Mouse (Mus musculus): ENCODE data around the gene Hspb1. TPM values are rescaled to one million over a fixed set of nuclear protein-coding genes. Genes with fewer than 3 reads are reported as not detected.

Hspb1 gene
- total RNA-seq, 2 experiments from 2014 or later: 19.2 to 19.3 TPM

DNA sequence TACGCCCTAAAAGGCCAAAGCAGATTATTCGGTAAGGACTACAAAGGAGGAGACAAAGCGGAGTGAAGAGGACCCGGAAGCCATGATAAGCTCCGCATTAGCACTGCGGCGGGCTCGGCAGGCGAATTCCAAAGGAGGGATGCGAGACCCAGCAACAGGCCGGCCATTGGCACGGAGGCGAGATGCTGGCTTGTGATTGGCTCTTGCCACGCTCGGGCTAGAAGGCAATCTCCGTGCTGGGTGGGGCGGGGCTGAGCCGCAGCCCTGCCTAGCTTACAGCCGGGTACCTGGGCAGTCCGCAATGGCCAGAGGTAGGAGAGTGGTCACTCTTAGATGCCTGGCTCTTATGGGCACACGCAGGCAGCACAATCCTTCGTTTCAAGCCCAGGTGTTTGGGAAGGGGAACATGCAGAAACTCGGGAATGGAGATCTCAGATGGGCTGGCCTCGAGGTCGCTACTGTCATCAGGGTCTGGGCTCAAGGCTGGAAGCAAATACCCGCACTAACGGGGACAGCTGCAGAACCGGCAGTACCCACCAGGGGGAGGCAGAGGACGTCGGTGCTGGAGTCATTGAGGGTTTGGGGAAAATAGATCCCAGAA is 15.9 kb downstream of the Hspb1 start:
- peak; percentile 89 to 94 for DNase-seq (ENCODE audit: extremely low spot score in 1 of 2, low spot score in 2 of 2)
- Histone ChIP-seq H3K4me3 (peak overlapping the region; percentile 51), H3K27ac (peak overlapping the region; percentile 84)
- intact Hi-C loops (cut with DNase I): loop anchor here (1.0 to 2.0 kb wide), 2 partner anchors 31 to 59 kb away; partner anchors contain the start of gene Ywhag
- TF ChIP-seq CTCF (IDR thresholded peaks at IDR 0.05): peak; percentile 97

DNA sequence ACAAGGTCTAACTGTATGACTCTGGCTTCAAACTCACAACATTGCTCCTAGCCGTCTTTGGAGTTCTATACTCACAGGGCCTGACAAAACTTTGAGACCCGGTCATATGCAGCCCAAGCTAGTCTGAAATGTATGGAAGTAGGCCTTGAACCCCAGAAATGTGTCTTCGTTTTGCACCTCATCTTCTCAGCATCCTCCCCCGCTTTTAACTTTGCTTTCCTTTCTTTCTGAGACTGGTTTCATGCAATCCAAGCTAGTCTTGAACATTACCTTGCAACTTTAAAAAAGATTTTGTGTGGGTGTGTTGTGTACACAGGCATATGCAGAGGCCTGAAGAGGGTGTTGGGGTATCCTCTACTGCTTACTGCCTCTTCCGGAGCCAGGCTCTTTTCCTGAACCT is 16.5 kb downstream of the Hspb1 start:
- DNase-seq (ENCODE audit: extremely low spot score in 1 of 2, low spot score in 2 of 2): no peak
- H3K4me3 ChIP-seq: peak overlapping the region; percentile 51; the same call in 1 of the 2 replicates
- H3K27ac ChIP-seq: peak overlapping the region; percentile 84
- no peak for TF ChIP-seq CTCF (IDR thresholded peaks at IDR 0.05)
- intact Hi-C loops (cut with DNase I): loop anchor here (1.0 to 2.0 kb wide), 2 partner anchors 30 to 59 kb away; partner anchors contain the start of gene Ywhag

DNA sequence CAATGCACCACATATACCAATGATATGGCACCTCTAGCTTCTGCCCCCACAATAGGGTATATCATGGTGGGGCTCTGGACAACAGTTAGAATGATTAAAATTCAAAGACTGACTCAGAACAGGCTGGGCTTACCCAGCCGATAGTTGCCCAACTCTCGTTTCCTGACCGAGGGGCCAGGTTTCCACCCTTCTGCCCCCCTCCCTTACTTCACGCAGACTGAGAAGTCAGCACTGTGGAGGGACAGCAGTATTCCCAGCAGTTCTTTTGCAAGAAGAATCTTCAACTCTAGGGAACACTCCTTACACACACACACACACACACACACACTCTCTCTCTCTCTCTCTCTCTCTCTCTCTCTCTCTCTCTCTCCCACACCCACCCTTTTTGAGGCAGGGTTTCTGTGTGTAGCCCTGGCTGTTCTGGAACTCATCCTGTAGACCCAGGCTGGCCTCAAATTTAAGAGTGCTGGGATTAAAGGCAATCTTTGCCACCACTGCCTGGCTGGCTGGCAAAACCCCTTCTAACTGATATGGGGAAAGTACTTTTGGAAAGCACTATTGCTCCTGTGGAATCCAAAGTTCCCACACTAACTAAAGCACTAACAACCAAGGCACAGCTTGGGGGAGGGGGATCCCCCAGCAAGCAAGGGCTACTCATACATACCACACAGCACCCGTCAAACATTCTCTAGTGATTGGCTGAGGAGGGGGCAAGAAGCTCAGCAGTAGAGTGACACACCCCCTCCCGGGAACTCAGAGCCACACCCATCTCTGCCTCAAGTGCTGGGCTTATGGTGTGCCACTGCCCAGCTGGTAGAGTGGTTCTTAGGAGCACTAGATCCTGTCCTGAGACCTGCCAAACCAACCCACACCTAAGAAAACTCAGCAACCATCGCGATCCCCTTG is 17.9 kb downstream of the Hspb1 start:
- DNase-seq (ENCODE audit: extremely low spot score in 1 of 2, low spot score in 2 of 2): no peak
- Histone ChIP-seq H3K4me3 (no peak overlapping the region), H3K27ac (no peak overlapping the region)
- intact Hi-C loops (cut with DNase I): loop anchor here (2.0 kb wide), 1 partner anchor 57 kb away; no protein-coding TSS in a partner anchor
- TF ChIP-seq CTCF (IDR thresholded peaks at IDR 0.05): no peak

DNA sequence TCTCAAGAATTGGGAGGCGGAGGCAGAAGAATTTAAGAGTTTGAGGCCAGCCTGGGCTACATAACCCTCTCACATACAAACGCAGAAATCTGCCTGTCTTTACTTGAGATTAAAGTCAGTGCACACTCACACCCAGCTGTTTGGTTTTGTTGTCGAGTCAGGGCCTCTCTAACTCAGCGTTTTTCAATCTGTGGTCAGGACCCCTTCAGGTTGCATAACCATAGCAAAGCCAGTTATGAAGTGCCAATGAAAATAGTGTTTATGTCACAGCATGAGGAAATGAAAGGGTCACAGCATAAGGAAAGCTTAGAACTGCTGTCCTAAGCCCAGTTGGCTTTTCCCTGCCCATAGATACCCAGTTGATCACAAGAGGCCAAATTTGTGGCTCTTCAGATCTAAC is 19.1 kb downstream of the Hspb1 start:
- Histone ChIP-seq H3K4me3 (no peak overlapping the region), H3K27ac (peak overlapping the region; percentile 47)
- intact Hi-C loops (cut with DNase I): no loop called here
- no peak for TF ChIP-seq CTCF (IDR thresholded peaks at IDR 0.05)
- DNase-seq (ENCODE audit: extremely low spot score in 1 of 2, low spot score in 2 of 2): no peak

DNA sequence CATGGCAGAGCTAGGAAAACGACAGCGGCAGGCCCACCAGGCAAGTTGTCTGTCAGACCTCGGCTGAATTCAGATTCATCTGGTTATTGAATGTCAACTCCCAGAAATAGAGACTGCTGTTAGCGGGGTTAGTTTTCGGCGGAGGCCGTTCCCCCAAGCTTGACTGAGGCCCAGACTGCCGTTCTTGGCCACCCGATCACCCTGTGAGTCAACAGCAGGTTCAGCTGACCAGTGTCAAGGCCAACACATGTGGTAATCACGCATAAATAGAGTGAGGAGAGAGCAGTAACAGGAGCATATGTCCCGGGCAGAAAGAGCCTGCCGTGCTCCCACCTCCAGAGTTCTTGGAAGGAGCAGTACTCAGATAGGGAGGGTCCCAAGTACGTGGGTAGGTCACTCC is 19.5 kb downstream of the Hspb1 start:
- no peak for DNase-seq (ENCODE audit: extremely low spot score in 1 of 2, low spot score in 2 of 2)
- no peak for TF ChIP-seq CTCF (IDR thresholded peaks at IDR 0.05)
- Histone ChIP-seq H3K27ac (peak overlapping the region; percentile 47), H3K4me3 (no peak overlapping the region)
- intact Hi-C loops (cut with DNase I): no loop called here

DNA sequence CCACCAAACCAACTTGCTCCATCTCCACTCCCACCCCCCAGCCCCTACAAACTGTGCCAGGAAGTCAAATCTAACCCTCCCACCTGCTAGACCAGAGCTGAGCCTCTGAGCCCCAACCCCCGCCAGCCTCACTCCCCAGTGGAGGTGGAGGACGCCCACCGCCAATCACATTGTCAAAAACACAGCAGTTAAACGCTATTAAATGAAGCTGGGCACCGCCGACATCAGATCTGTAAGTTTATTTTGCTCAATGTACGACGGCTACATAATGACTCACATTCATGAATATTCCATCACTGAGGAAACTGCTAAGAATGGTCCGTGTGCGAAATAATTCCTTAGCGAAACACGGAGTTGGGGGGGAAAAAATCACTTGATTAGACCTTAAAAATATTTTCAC is 20.5 kb downstream of the Hspb1 start:
- TF ChIP-seq CTCF (IDR thresholded peaks at IDR 0.05): no peak
- DNase-seq (ENCODE audit: extremely low spot score in 1 of 2, low spot score in 2 of 2): peak in 1 of 2 experiments; percentile 52
- H3K27ac ChIP-seq: no peak overlapping the region
- intact Hi-C loops (cut with DNase I): no loop called here
- H3K4me3 ChIP-seq: no peak overlapping the region

DNA sequence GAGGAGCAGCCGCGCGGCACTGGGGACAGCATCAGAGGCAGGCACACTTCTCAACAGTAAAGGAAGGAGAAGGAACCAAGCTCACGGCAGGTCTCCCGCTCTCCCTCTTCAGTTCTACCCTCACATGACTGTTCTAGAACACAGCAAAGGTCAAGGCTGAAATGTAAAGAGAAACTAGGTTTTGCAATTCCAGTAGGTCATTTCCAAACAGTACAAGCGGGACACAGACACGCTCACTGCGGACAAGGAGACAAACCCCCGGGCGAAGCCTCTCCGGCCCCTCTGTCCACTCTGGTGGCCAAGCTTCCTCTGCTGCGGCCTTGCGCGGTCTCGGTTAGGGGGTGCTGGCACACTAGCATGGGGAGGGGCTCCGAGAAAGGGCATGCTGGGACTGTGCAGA is 21.3 kb downstream of the Hspb1 start:
- no peak for TF ChIP-seq CTCF (IDR thresholded peaks at IDR 0.05)
- H3K27ac ChIP-seq: peak overlapping the region; percentile 15; the same call in 1 of the 2 replicates
- DNase-seq (ENCODE audit: extremely low spot score in 1 of 2, low spot score in 2 of 2): no peak
- no peak overlapping the region for H3K4me3 ChIP-seq
- intact Hi-C loops (cut with DNase I): no loop called here

DNA sequence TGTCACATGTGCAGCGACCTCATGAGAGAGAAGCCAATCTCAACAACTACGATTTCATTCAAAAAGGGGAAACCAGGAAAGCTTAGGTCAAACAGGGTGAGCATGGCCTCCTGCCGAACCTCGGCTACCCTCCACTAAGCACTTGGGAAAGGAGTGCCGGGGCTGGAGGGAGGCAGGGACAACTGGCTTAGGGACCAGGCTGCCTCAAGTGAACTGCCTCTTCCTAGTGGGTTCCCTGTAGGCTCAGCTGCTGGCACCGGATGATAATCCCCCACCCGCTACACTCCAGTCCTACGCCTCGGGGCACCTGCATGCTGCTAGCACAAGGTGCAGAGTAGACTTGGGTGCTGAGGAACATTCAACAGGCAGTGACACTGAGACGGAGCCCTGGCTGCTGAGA is 21.9 kb downstream of the Hspb1 start:
- DNase-seq (ENCODE audit: extremely low spot score in 1 of 2, low spot score in 2 of 2): no peak
- Histone ChIP-seq H3K4me3 (no peak overlapping the region), H3K27ac (peak overlapping the region; percentile 15; the same call in 1 of the 2 replicates)
- TF ChIP-seq CTCF (IDR thresholded peaks at IDR 0.05): no peak
- intact Hi-C loops (cut with DNase I): no loop called here

DNA sequence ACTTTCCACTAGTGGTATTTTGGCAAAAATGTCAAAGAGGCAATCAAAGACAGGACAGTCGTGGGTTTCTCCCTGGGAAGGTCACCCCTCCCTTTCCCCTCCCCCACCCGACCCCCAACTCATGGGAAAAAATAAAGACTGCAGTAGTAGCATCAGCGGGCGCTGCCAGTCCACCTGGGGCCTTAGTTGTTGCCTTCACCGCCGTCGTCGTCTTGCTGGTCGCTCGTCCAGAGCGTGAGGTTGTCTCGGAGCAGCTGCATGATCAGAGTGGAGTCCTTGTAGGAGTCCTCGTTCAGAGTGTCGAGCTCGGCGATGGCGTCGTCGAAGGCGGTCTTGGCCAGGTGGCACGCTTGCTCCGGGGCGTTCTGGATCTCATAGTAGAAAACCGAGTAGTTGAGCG is 23.1 kb downstream of the Hspb1 start:
- H3K27ac ChIP-seq: no peak overlapping the region
- intact Hi-C loops (cut with DNase I): no loop called here
- DNase-seq (ENCODE audit: extremely low spot score in 1 of 2, low spot score in 2 of 2): no peak
- TF ChIP-seq CTCF (IDR thresholded peaks at IDR 0.05): no peak
- H3K4me3 ChIP-seq: no peak overlapping the region

DNA sequence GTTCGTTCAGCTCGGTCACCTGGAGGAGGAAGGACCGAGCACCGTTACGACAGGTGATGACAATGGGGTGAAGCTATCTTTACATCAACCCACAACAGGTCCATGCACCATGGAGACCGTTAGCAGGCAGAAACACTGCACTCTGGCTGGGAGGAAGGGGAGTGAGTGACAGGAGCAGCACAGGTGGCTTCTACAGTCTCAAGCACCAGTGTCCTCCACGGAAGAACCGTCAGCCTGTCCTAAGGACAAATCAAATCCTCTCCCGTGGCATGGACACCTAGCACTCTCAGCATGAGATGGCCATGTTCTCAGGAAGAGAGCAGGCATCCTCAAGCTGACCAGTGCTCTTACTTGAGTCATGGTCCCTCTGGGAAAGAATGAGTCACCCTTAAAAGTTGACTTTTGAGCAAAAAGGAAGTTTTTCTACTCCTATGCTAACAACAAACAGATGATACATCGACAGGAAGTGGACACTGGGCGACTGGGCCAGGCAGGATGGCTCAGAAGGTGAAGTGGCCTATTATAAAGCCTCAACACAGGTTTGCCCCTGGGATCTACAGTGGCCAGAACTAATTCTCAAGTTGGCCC is 24.0 kb downstream of the Hspb1 start:
- Histone ChIP-seq H3K4me3 (no peak overlapping the region), H3K27ac (no peak overlapping the region)
- DNase-seq (ENCODE audit: extremely low spot score in 1 of 2, low spot score in 2 of 2): no peak
- intact Hi-C loops (cut with DNase I): no loop called here
- TF ChIP-seq CTCF (IDR thresholded peaks at IDR 0.05): no peak

DNA sequence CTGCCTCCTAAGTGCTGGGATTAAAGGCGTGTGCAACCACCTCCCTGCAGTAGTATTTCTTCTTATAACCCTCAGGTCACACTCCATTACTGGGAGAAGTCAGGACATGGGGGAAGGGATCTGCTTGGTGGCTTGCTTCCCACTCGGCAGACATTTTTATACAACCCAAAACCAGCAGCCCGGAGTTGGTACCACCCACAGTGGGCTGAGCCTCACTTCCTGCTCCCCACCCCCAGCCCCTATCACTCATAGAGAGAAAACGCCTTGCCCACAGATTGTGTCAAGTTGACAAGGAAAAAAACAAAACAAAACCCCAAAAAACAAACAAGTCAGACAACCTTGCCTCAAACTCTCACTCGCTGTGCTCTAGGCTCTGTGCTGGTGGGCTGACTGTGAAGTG is 25.5 kb downstream of the Hspb1 start:
- intact Hi-C loops (cut with DNase I): no loop called here
- DNase-seq (ENCODE audit: extremely low spot score in 1 of 2, low spot score in 2 of 2): no peak
- no peak for TF ChIP-seq CTCF (IDR thresholded peaks at IDR 0.05)
- Histone ChIP-seq H3K27ac (no peak overlapping the region), H3K4me3 (no peak overlapping the region)

DNA sequence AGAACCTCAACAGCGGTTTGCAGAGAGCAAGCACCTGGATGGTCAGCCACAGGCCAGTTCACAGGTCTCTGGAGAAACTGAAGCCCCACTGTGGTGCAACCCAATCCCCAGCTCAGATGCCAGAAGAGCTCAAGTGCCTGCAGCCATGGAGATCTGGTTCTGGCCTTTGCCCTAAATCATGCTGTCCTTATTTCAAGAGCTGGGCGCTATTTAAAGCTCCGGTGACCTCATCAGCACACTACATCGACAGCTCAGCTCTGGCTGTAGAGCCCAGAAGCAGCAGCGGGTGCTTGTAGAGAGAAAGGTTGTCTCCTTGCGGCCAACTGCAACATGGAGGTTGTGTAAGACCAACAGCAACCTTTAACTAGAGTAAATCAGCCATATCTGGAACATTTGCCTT is 26.4 kb downstream of the Hspb1 start:
- H3K4me3 ChIP-seq: no peak overlapping the region
- intact Hi-C loops (cut with DNase I): no loop called here
- no peak for TF ChIP-seq CTCF (IDR thresholded peaks at IDR 0.05)
- DNase-seq (ENCODE audit: extremely low spot score in 1 of 2, low spot score in 2 of 2): no peak
- peak overlapping the region; percentile 44 for H3K27ac ChIP-seq

All from left cerebral cortex, adult 2 months (tissue).